Comparison of ENCODE assay signal across 16 mouse cellular contexts in the genomic region with DNA sequence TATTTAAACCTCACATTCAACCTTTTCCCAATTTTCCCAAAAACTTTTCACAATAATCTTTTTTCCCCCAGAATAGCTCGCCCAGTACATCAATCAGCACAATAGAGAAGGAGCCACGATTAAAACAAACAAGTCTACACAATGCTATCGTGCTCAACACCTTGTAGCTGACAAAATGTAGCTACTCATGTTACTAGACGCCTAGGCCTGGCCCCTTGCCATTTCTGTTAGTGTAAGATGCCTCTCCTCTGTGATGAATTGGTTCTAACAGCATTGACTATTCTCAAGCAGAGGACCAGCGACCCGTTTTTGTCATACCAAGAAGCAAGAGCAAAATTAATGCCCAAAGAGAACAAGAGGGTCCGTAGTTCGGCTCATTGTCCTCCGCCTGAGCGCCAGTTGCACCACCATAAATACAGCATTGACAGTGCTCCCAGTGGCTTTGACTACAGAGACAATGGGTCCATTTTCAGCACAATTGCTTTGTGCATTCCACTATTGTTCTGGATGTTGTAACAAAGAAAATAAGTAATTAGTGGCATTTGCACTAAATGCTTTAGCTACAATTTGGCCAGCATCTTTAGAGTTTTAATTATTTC.
A peak's percentile ranks its signal among the peaks of the same experiment; 100 is the strongest.
DNase-seq lines count a peak whose midpoint lies in the region; ATAC-seq and TF ChIP-seq lines count a peak whose summit lies in the region.
"Had no signal": no experiment of that assay in that cellular context is flagged by ENCODE, and none has a peak within 500 bp of the region (broad histone marks: within the 10 kb centered on the region; RNA-seq: fewer than 3 reads in every experiment).

No protein-coding gene starts in this region.

- ATAC-seq in midbrain, postnatal 0 days (ENCODE audit: low FRiP score), result no peak
- no peak for ATAC-seq in midbrain, embryonic 13.5 days
- ATAC-seq in hindbrain, postnatal 0 days, result no peak
- ATAC-seq: forebrain, embryonic 13.5 days had no signal

- TF ChIP-seq CTCF in midbrain, postnatal 0 days (IDR thresholded peaks at IDR 0.05), result no peak
- TF ChIP-seq CTCF in hindbrain, postnatal 0 days (IDR thresholded peaks at IDR 0.05; ENCODE audit: low read depth), result no peak

- H3K4me1 ChIP-seq in midbrain, postnatal 0 days (ENCODE audit: insufficient read depth, low read length), result no peaks in the 10 kb centered on the region
- no peaks in the 10 kb centered on the region for H3K4me1 ChIP-seq in midbrain, embryonic 13.5 days (replicated peaks)
- no peaks in the 10 kb centered on the region for H3K4me1 ChIP-seq in hindbrain, postnatal 0 days (ENCODE audit: insufficient read depth, low read length)
- H3K4me1 ChIP-seq: embryonic facial prominence, embryonic 13.5 days; forebrain, embryonic 13.5 days had no signal

- H3K9ac ChIP-seq in midbrain, postnatal 0 days (replicated peaks; ENCODE audit: low read length, poor library complexity, severe bottlenecking), result no peak overlapping the region
- H3K9ac ChIP-seq in midbrain, embryonic 13.5 days (replicated peaks), result no peak overlapping the region
- H3K9ac ChIP-seq in hindbrain, postnatal 0 days (replicated peaks; ENCODE audit: low read length), result no peak overlapping the region
- H3K9ac ChIP-seq: embryonic facial prominence, embryonic 13.5 days; forebrain, embryonic 13.5 days; liver, embryonic 14.5 days had no signal

- no peak overlapping the region for H3K4me3 ChIP-seq in midbrain, postnatal 0 days (ENCODE audit: low read depth, low read length)
- H3K4me3 ChIP-seq in midbrain, embryonic 13.5 days (replicated peaks), result no peak overlapping the region
- H3K4me3 ChIP-seq in hindbrain, postnatal 0 days (ENCODE audit: low read length), result no peak overlapping the region
- H3K4me3 ChIP-seq: embryonic facial prominence, embryonic 13.5 days; forebrain, embryonic 13.5 days; heart, adult 2 months had no signal

- DNase-seq in cerebellum, adult 9-11 months, result peak; percentile 9
- DNase-seq in cerebellum, adult 8-10 months, result no peak
- peak; percentile 28 for DNase-seq in midbrain, postnatal 0 days (ENCODE audit: low spot score)
- peak; percentile 18 for DNase-seq in hindbrain, postnatal 0 days (ENCODE audit: low spot score)
- peak; percentile 76 for DNase-seq in telencephalon, adult 2 months (ENCODE audit: low read depth, low spot score)
- no peak for DNase-seq in gastrocnemius, postnatal 4 days (ENCODE audit: low spot score in 2 of 2)
- no peak for DNase-seq in adrenal gland, postnatal 25 days
- DNase-seq: heart, adult 2 months; kidney, adult 2 months; lung, postnatal 4 days; thymus, postnatal 14 days had no signal

- no peaks in the 10 kb centered on the region for H3K36me3 ChIP-seq in midbrain, postnatal 0 days (ENCODE audit: insufficient read depth, low read length)
- H3K36me3 ChIP-seq in midbrain, embryonic 13.5 days, result no peaks in the 10 kb centered on the region
- H3K36me3 ChIP-seq in hindbrain, postnatal 0 days (ENCODE audit: insufficient read depth, low read length), result no peaks in the 10 kb centered on the region
- H3K36me3 ChIP-seq: embryonic facial prominence, embryonic 13.5 days; G1E had no signal

- H3K27ac ChIP-seq in midbrain, postnatal 0 days (ENCODE audit: low read depth, low read length), result no peak overlapping the region
- no peak overlapping the region for H3K27ac ChIP-seq in midbrain, embryonic 13.5 days
- H3K27ac ChIP-seq in hindbrain, postnatal 0 days, result no peak overlapping the region
- H3K27ac ChIP-seq: embryonic facial prominence, embryonic 13.5 days; forebrain, embryonic 13.5 days; heart, adult 2 months; liver, embryonic 14.5 days had no signal

- H3K4me2 ChIP-seq in midbrain, postnatal 0 days (ENCODE audit: low read depth, low read length, poor library complexity, severe bottlenecking), result no peak overlapping the region
- no peak overlapping the region for H3K4me2 ChIP-seq in midbrain, embryonic 13.5 days (replicated peaks)
- H3K4me2 ChIP-seq in hindbrain, postnatal 0 days (ENCODE audit: low read depth, low read length), result no peak overlapping the region
- H3K4me2 ChIP-seq: embryonic facial prominence, embryonic 13.5 days; forebrain, embryonic 13.5 days had no signal

- no peaks in the 10 kb centered on the region for H3K27me3 ChIP-seq in midbrain, postnatal 0 days (ENCODE audit: insufficient read depth, low read length)
- H3K27me3 ChIP-seq in midbrain, embryonic 13.5 days, result no peaks in the 10 kb centered on the region
- no peaks in the 10 kb centered on the region for H3K27me3 ChIP-seq in hindbrain, postnatal 0 days (ENCODE audit: insufficient read depth, low read length)
- H3K27me3 ChIP-seq: embryonic facial prominence, embryonic 13.5 days; forebrain, embryonic 13.5 days had no signal

- WGBS in midbrain, postnatal 0 days, result 78% methylated on average over 10 of the region's 10 CpGs
- 72% methylated on average over 10 of the region's 10 CpGs for WGBS in midbrain, embryonic 13.5 days
- 46% methylated on average over 10 of the region's 10 CpGs for WGBS in hindbrain, postnatal 0 days

- no peaks in the 10 kb centered on the region for H3K9me3 ChIP-seq in midbrain, postnatal 0 days (ENCODE audit: low read length)
- H3K9me3 ChIP-seq in midbrain, embryonic 13.5 days, result no peaks in the 10 kb centered on the region
- no peaks in the 10 kb centered on the region for H3K9me3 ChIP-seq in hindbrain, postnatal 0 days (ENCODE audit: low read length)
- H3K9me3 ChIP-seq: embryonic facial prominence, embryonic 13.5 days; forebrain, embryonic 13.5 days; G1E had no signal

Comparison
In these comparisons a context has a peak if more than half of its experiments do, and no peak if none do; other contexts are left out.
1. DNase-seq: peak in cerebellum, adult 9-11 months (single experiment), midbrain, postnatal 0 days (single experiment), hindbrain, postnatal 0 days (single experiment) and telencephalon, adult 2 months (single experiment); none in cerebellum, adult 8-10 months (single experiment), gastrocnemius, postnatal 4 days (0 of 2) and adrenal gland, postnatal 25 days (single experiment).